Mouse (Mus musculus): Measurements from ENCODE around the gene Srbd1.

Srbd1 gene

DNA sequence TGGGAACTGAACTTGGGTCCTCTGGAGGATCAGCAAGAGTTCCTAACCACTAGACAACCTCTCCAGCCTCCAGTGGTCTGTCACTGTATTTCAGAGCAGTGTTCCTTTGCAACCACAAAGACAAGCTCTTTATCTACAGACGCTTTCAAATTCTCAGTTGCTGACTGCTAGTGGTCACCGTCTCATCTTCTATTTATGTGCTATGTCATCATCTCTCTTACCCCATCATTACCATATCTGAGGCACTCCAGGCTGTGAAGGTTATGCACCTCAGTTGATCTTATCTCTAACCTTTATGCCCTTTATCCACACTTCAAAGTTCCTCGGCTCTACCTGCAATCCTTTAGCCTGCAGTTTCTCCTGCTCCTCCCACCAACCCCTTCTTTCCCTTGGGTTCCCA lies 163.1 kb downstream of the Srbd1 start:
- no peak for DNase-seq (ENCODE audit: low spot score)

DNA sequence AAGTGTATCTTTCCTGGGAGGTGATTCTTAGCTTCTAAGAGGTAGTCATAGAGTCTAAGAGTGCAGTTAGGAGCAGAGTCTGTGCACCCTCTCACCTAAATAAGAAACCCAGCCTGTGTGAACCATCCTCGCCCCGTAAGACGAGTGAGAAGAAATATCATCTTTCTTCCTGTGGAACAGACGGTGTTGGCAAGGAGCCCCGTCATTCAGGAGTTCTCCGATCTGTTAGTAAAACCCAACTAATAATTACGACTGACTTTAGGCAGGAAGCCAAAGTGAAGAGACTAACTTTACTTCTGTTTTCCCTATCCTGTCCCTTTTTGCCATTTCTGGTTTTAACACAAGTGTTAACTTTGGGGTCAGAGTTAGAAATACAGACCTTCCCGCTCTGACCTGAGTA lies 166.1 kb downstream of the Srbd1 start:
- no peak for DNase-seq (ENCODE audit: low spot score)

DNA sequence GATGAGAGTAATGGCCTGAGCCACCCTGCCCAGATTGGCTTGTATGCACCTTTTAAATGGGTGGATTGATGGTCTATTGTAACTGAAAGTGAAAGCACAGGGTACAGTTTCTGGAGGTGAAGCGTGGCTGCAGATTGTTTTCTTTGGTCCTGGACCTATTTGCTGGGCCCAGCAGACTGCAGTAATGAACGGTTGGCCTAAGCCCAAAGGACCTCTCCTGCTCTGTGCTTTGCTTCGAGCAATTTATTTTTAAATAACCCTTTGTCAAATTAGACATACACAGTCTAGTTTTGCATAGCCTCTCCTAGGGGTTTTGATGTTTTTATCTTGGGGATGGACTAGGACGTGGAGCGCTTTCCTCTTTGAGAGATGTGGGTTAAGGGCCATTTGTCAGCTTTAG lies 169.9 kb downstream of the Srbd1 start:
- no peak for DNase-seq (ENCODE audit: low spot score)

DNA sequence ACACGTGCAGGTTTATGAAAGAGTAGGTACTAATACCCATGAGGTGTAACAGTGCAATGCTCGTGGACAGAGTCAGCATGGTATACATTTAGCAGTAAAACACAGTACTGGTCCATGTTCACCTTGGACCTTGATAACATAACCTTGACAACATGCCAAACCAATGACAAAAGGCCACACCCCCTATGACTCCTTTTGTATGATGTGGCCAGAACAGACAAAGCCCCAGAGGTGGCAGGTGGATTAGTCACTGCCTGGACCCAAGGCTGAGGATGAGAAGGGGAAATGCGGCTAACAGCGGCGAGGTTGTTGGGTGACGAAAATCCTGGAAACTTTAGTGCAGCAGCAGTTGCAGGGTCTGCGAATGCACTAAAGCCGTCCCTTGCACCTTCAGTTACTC lies 170.4 kb downstream of the Srbd1 start:
- no peak for DNase-seq (ENCODE audit: low spot score)

DNA sequence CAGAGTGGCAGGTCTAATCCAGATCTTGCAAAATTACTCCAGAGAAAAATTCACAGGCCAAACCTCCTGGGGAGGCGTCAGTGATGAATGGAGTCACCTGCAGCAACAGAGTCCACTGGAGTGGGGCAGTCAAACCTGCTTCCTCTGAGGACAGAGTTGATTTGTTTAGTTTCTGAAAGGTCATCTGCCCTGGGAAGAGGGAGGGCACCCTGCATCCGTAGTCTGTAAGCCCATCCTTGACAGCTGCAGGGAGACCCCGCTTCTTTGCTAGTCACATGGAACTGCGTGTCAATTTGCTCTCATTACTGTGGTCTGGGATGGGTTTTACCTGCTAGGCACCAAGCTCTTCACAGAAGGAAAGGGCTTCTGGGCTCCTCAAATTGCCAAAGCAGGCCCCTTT lies 173.9 kb downstream of the Srbd1 start:
- no peak for DNase-seq (ENCODE audit: low spot score)

DNA sequence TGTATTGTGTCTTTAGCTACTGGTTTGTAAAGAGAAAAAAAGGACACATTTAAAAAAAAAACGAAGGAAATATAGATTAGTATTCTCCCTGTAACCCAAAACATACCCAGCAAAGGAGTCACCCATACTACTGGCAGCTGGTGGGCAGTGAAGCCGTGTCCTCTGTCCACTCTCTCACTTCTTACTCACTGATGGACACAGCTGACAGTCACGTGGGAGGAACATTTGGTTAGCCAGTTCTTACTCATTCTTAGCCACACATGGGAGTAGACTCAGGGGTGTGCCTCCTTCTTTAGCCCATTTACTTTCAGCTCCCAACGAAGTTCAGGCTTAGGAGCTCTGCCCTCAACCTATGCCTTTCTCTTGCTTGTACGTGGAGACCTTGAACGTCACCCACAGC lies 183.3 kb downstream of the Srbd1 start:
- no peak for DNase-seq (ENCODE audit: low spot score)

DNA sequence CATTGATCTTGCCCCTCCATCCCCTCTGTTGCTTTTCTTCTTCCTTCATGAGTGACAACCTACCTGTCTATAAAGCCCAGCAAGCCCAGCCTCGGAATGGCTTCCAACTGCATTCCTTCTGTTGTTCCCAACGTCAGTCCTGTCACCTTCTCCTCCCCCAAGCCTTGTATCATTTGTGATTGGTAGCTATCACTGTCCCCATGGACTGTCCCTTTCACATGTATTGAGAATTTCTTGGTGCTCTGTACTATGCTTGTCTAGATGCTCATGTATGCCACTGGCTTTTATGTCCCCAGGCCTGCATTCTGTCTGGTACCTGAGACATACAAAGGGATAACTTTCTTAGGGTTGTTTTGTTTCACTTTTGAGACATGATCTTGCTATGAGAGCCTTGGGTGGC lies 193.2 kb downstream of the Srbd1 start:
- no peak for DNase-seq (ENCODE audit: low spot score)

DNA sequence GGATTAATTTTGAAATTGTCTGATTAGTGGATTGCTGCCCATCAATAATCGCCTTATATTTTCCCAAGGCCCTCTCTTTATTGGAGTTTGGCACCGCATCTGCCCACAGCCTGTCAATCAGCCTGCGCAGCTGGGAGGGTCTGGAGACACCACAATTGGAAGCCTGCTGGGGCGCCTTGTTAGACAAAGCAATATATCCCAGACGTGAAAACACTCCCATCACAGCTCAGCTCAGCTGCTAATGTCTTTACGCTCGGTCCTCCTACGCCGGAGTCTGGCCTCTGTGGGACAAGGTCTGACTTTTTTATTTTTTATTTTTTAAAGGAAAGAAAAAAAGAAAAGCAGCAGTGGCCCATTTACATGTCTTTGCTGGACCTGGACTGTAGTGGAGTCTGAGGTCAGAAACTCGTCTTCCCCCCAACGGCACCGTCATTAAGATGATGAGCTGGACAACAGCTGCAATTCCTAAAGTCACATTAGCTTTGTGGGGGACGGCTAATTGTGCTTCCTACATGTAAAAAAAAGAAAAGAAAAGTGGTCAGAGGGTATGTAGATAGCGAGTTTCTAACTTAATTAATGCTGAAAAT lies 195.0 kb downstream of the Srbd1 start:
- DNase-seq (ENCODE audit: low spot score): peak; percentile 28

DNA sequence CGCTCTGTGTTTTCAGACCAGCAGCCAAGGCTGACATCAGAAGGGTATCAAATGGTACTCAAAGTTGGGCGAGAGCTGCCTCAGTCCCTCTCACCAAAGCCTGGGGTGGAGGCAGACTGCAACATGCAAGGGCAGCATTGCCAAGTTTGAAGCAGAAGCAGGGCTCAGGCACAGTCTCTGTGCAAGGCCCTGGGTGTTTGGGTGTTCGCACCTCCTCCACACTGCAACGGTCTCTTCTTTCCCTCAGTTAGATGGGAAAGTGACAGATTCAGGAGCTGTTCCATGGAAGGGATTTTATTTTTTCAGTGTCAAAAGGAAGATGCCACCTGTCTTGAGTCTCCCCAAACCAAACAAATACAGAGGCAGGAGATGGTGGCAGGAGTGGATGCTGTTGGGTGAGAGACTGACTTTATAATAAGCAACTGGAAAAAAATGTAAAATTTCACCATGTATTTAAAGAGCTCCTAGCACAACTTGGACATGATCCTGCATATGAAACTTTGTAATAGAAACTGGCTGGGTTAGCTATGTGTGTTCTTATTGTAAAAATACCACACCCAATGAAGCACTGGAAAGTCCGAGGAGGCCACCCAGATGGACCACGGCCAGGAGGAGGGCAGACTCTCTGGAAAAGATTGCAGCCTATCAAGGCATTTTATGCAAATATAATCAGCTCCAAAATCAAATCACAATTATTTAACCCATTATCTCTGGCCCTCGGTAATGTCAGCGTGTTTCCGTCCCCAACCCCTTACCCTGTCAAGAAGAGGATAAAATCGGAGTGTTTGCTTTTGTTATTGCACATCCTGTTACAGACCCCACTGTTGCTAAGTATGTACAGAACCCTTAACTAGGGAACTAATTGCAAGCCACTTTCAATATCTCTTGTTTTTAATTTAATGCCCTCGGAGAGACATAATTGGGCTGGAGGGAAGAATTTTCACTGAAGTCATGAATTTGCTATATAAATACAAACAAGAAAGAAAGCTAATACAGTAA lies 195.8 kb downstream of the Srbd1 start:
- peak; percentile 16 for DNase-seq (ENCODE audit: low spot score)

DNA sequence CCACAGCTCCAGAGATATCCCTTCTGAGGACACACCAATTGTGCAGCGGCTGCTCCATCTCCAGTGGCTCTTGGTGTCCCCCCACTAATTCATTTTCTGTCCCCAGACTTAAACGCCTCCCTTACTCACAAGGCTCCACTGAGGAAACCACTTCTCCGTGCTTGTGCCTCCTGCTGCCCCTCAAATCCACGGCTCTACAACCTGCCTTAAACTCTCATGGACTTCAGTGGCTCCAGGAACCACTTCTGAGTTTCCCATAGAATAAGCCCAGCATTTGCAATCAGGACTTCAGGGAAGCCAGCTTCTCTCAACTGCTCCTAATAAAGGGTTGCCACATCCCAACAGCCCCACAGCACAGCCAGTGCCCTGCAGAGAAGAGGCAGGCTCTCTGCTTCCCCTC lies 200.2 kb downstream of the Srbd1 start:
- no peak for DNase-seq (ENCODE audit: low spot score)

DNA sequence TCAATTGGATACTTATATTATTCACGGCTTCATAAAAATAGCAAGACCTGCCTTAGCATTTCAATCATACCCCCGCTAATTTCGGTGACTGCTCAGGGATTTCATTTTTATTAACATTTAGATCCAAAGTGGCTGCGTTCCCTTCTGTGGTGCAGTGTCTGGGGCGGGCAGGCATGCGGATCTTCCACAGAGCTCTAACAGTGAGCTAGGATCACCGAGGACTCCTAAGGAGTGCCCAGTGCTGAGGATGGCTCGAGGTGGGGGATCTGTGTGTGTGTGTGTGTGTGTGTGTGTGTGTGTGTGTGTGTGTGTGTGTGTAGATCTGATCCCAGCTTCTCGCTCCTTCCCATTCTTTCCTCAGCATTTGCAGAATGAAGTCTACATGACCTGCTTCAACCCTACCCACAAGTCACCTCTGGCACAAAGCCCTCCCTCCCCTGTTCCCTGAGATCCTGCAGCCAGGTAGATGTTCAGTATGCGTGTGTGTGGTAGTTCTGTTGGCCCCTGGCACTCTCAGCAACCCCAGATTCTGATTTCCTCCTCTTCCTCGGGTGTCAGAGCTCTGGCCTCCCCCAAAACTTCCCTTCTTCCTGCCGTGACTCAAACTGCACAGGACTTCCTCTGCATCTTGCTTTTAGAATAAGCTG lies 200.9 kb downstream of the Srbd1 start:
- DNase-seq (ENCODE audit: low spot score): no peak

DNA sequence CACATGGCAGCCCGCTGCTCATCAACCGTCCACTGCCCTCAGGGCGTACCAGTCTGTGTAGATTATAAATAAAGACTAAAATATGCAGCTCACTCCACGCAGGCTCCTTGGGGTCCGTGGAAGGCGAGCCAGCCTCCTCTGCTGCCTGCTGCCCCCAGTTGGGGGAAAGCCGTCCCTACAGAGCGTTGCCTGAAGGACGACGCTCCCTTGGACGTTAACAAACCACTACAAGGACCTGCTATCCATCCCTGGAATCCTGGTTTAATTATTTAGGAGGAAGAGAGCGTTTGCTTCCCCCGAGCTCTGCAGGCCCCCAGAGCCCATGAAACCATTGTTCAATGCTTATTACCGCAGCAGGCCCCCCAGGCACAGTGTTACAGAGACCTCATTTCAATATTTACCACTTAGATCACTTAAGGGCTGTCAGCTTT lies 201.4 kb downstream of the Srbd1 start:
- DNase-seq (ENCODE audit: low spot score): no peak

DNA sequence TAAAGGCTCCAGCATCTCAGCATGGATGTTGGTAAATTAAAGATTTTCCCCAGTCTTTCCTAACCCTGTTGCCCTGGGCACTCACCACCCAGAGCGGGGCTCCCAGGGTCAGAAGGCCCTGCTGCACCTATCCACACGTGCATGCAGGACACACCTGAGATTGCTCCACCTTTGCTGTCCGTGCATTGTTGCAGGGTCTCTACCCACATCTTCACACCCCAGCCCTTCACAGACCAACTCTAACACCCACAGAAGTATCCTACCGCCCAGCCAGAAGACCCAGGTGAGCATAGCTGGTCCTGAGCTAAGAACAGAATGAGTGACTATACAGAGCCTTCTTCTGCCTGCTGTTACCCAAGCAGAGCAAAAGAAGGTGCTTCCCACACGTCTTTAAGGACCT lies 201.9 kb downstream of the Srbd1 start:
- no peak for DNase-seq (ENCODE audit: low spot score)

DNA sequence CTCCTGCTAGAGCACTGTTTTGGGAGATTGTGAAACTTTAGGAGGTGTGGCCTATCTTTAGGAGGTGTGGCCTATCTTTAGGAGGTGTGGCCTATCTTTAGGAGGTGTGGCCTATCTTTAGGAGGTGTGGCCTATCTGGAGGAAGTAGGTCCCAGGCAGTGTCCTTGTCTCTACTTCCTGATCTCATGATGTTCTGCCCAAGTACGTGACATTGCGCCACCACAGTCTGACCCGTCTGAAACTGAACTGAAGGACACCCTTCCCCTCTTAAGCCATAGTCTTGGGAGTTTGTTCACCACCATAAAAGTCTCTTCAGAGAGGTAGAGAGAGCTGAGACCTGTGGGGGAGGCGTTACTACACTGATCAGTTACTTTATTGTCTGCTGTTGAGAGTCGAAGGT lies 202.9 kb downstream of the Srbd1 start:
- DNase-seq (ENCODE audit: low spot score): no peak

DNA sequence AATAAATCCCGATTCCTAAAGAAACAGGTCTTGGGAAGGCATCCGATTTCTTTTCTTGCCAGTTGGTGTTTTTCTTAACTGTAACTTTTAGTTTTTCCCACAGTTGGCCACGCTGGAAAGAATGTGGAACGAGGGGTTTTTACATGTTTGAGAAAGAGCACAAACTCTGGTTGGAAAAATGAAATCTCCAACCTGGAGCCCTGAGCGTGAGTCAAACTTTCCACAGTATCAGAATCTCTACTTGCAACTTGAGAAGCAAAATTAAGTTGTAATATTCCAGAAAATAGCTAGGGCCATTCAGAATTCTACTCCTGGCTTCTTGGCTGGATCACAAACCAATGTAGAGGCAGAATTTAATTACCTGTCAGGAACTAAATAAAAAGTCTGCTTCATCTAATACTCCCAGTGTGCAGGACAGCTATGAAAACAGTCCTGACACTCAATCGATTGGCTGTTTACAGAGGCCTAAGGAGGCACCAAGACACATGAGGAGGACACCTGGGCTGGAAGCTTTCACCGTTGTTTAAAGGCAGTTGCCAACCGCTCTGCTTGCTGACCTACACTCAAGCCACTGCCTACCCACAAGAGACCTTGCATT lies 203.7 kb downstream of the Srbd1 start:
- DNase-seq (ENCODE audit: low spot score): no peak

DNA sequence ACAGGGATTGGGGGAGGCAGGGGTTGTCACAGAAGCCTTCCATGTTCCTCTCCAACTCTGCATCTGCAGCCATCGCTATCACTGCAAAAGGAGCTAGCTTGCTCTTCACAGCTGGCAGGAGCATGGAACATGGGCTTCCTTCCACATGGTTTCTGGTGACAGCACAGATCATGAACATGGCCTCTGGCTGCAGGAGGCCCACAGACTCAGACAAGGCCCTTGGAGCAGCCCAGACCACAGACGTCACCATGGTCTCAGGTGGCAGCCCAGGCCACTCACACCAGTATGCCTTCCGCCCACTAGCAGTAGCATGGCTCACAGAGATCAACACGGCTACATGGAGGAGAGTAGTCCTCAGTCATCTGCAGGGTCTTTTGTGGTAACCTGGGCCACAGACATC lies 207.8 kb downstream of the Srbd1 start:
- DNase-seq (ENCODE audit: low spot score): no peak

DNA sequence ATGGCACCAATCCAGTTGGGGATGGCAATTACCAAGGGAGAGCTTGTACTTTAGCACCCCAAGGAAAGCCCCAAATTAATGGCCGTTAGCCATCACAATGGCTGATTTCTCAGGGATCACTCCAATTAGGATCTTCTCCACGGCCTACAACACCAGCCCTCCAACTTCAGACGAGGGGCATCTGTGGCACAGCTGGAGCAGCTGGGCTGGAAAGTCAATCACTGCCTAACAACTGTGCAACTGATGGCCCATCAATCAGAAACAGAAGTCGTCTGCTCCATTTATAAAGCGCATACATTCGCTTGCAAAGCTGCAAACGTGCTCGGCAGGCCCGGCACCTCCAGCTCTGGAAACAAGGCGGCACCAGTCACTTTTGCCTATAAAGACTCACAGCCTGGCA lies 209.7 kb downstream of the Srbd1 start:
- no peak for DNase-seq (ENCODE audit: low spot score)

Data from MN1 (cell line).